Mouse (Mus musculus) neural tube, embryonic 13.5 days (tissue): Measurements from ENCODE around the gene Fbxo42. TPM values are rescaled to one million over a fixed set of nuclear protein-coding genes. Genes with fewer than 3 reads are reported as not detected.
A peak's percentile ranks its signal among the peaks of the same experiment; 100 is the strongest.

Experiments
- ATAC-seq: fragments of 200-750 bp; cut with Nextera tagmentation; 2 replicates; pipeline ENCODE4 v1.8.0; 2017; ENCODE audit warnings: low read depth, mild to moderate bottlenecking, moderate TSS enrichment, moderate library complexity
- H3K27ac ChIP-seq: fragments of 300-500 bp; sonication (generic); replicated peaks from 2 replicates; pipeline ENCODE4 v1.5.1; 2015; ENCODE audit warnings: moderate library complexity, mild to moderate bottlenecking, inconsistent platforms
- H3K27me3 ChIP-seq: fragments of 300-500 bp; sonication (generic); 2 replicates; pipeline ENCODE4 v1.6.1; 2015; ENCODE audit warnings: mild to moderate bottlenecking, inconsistent platforms
- H3K36me3 ChIP-seq: fragments of 300-500 bp; sonication (generic); 2 replicates; pipeline ENCODE4 v1.6.1; 2015; ENCODE audit warnings: mild to moderate bottlenecking, inconsistent platforms
- H3K4me1 ChIP-seq: fragments of 300-500 bp; sonication (generic); replicated peaks from 2 replicates; pipeline ENCODE4 v1.6.1; 2015; ENCODE audit warnings: inconsistent platforms
- H3K4me2 ChIP-seq: fragments of 300-500 bp; sonication (generic); 2 replicates; pipeline ENCODE4 v1.6.1; 2015; ENCODE audit warnings: inconsistent platforms, mild to moderate bottlenecking, moderate library complexity
- H3K4me3 ChIP-seq: fragments of 300-500 bp; sonication (generic); 2 replicates; pipeline ENCODE4 v1.5.1; 2015; ENCODE audit warnings: mild to moderate bottlenecking, inconsistent platforms
- H3K9ac ChIP-seq: fragments of 300-500 bp; sonication (generic); 2 replicates; pipeline ENCODE4 v1.6.1; 2015; ENCODE audit warnings: moderate library complexity, mild to moderate bottlenecking, inconsistent platforms
- H3K9me3 ChIP-seq: fragments of 300-500 bp; sonication (generic); 2 replicates; pipeline ENCODE4 v1.6.1; 2016; ENCODE audit warnings: inconsistent platforms
- WGBS: fragments of 180-500 bp; shearing (Covaris S2); methylation state at CpG from one replicate; pipeline ENCODE4 v1.1.7; 2015; 5-methylcytosine and 5-hydroxymethylcytosine counted together
- polyA plus RNA-seq: library from polyadenylated mRNA; unstranded; fragments of >200 nt; fragmentation: Nextera tagmentation; extraction: Ambion mirVana; gene quantifications from 2 replicates; pipeline ENCODE4 v1.2.1, GENCODE M21; 2015

The Fbxo42 gene
- polyA plus RNA-seq, 1 experiment from 2014 or later = 24.2 TPM

DNA sequence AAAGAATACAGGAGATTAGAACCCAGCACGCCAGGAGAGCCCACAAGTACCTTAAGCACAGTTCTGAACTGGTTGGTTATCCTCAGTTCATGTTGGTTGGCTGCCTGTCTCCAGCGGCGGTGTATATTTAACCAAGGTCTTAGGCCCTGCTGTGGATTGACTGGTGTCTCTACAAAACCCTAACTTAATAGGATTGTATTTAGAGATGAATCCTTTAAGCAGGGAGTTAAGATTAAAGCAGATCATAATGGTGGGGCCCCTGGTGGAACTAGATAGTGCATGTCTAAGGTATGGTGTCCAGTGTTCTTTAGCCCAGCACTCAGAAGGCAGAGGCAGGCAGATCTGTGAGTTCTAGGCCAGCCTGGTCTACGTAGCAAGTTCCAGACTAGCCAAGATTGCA lies 63.9 kb downstream of the Fbxo42 start:
- H3K36me3 ChIP-seq = 0 out of 2 replicates have a peak, but pooled peaks cover 6% of the 10 kb centered on the region
- no peak overlapping the region for H3K4me3 ChIP-seq
- H3K4me2 ChIP-seq = no peak overlapping the region
- no peak for ATAC-seq
- 94% methylated on average over 4 of the region's 4 CpGs for WGBS
- no peaks in the 10 kb centered on the region for H3K27me3 ChIP-seq
- no peak overlapping the region for H3K27ac ChIP-seq
- H3K9ac ChIP-seq = no peak overlapping the region
- H3K9me3 ChIP-seq = no peaks in the 10 kb centered on the region
- H3K4me1 ChIP-seq = peaks cover 25% of the 10 kb centered on the region

DNA sequence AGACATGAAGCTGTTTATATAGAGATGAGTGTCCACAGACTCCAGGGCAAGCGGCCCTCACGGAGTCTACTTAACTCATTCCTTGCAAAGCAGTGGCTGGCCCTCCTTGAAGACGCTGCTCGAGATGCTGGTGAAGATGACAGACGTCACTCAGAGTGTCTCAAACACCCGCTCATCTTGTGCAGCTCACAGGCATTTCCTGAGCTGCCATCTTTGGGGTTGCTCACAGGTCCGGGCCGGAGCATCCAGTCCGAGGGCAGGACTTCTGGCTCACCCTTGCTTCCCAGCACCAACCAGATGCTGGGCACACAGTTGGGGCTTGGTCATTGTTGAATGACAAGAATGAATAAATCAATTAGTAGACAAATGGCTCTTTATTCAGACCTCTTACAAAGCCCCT lies 65.2 kb downstream of the Fbxo42 start:
- H3K4me2 ChIP-seq = peak overlapping the region; percentile 86
- ATAC-seq = no peak

DNA sequence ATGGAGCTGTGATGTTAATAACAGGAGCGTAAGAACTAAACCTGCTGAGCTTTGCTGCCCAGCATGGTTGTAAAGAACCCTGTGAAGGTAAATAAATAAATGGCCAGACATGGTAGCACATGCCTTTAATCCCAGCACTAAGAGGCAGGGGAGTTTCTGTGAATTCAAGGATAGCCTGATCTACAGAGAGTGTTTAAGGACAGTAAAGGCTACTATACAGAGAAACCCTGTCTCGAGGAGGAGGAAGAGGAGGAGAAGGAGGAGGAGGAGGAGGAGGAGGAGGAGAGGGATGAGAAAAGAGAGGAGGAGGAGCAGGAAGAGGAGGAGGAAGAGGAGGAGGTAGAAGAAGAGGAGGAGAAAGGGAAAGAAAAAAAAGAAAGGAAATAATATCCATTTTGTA lies 65.6 kb downstream of the Fbxo42 start:
- WGBS = 25% methylated on average over 2 of the region's 2 CpGs
- peak overlapping the region; percentile 86 for H3K4me2 ChIP-seq
- 0 out of 2 replicates have a peak, but pooled peaks cover 3% of the 10 kb centered on the region for H3K36me3 ChIP-seq
- H3K4me1 ChIP-seq = peaks cover 25% of the 10 kb centered on the region
- H3K9me3 ChIP-seq = no peaks in the 10 kb centered on the region
- H3K27ac ChIP-seq = peak overlapping the region; percentile 70
- ATAC-seq = 0 out of 2 replicates have a peak, but pooled peaks have one; percentile 36
- peak overlapping the region; percentile 78 for H3K9ac ChIP-seq
- peak overlapping the region; percentile 59 for H3K4me3 ChIP-seq
- no peaks in the 10 kb centered on the region for H3K27me3 ChIP-seq

More for the DNA sequence above, 65.2 kb downstream of the Fbxo42 start:
- H3K36me3 ChIP-seq = no peaks in the 10 kb centered on the region
- no peaks in the 10 kb centered on the region for H3K9me3 ChIP-seq
- peaks cover 25% of the 10 kb centered on the region for H3K4me1 ChIP-seq
- peak overlapping the region; percentile 70 for H3K27ac ChIP-seq
- H3K4me3 ChIP-seq = no peak overlapping the region
- H3K9ac ChIP-seq = 0 out of 2 replicates have a peak overlapping the region, but pooled peaks have one; percentile 78
- no peaks in the 10 kb centered on the region for H3K27me3 ChIP-seq
- WGBS = 72% methylated on average over 9 of the region's 9 CpGs

DNA sequence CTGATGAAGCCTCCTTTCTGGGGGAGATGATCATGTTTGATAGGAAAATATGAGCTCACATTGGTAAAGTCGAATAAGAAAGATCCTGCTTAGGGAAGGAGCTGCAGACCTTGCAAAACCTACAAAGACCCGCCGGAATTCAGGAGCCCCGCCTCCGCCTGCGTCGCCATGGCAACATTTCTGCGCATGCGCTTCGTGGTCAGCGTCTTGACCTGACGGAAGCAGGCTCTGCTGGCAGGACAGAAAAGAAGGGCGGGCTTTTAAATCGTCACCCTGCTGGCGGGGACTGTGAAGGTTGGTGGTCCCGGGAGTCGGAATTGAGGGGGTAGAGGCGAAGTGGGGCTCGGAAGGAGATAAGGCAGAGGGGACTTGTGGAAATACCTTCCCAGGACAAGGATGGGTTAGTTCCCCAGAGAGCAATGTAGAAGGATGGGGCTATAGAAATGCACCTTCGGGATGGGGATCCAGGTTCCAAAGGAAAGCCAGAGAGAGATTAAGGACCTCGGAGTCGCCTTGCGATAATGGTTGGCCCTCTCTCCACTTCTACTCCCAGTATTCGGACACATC lies 66.1 kb downstream of the Fbxo42 start, which contains the start of gene Rsg1:
Rsg1 (plus strand) TSS at position 187 of the 567 bp plus-strand sequence.
- H3K4me3 ChIP-seq = peak within 1 kb of the TSS; percentile 59
- H3K9ac ChIP-seq = peak within 1 kb of the TSS; percentile 78
- no peaks in the 10 kb centered on the region for H3K9me3 ChIP-seq
- H3K4me1 ChIP-seq = peaks cover 25% of the 10 kb centered on the region
- 0 out of 2 replicates have a peak, but pooled peaks cover 6% of the 10 kb centered on the region for H3K36me3 ChIP-seq
- peak within 1 kb of the TSS; percentile 86 for H3K4me2 ChIP-seq
- ATAC-seq = peak; percentile 80
- peak within 1 kb of the TSS; percentile 70 for H3K27ac ChIP-seq
- no peaks in the 10 kb centered on the region for H3K27me3 ChIP-seq
- under 1% methylated on average over 24 of the region's 24 CpGs for WGBS

DNA sequence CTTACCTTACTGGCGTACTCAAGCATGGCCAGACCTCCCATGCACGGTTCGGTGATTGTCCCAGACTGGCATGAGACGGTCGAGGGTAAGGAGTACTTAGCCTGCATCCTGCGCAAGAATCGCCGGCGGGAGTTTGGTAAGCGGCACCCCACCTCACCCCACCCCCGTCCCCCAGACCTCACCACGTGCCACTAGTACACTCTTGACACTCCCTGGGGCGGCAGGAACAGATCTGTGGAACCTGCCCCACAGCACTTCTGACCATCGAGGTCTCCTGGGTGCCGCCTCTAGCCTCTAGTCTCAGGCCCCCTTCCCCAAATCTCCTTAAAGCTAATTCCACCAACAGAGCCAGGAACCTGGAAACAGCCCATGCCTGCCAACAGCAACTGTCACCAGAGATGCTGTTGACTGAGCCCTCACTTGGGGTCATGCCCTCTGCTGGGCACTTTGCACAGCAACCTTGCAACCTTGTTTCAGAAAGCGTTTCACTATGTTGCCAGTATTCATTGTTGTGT lies 66.7 kb downstream of the Fbxo42 start:
- peaks cover 25% of the 10 kb centered on the region for H3K4me1 ChIP-seq
- no peaks in the 10 kb centered on the region for H3K27me3 ChIP-seq
- 0 out of 2 replicates have a peak, but pooled peaks cover 6% of the 10 kb centered on the region for H3K36me3 ChIP-seq
- peak; percentile 59 for ATAC-seq
- peak overlapping the region; percentile 59 for H3K4me3 ChIP-seq
- H3K27ac ChIP-seq = no peak overlapping the region; the same call in 1 of the 2 replicates
- WGBS = under 1% methylated on average over 16 of the region's 16 CpGs
- peak overlapping the region; percentile 78 for H3K9ac ChIP-seq
- peak overlapping the region; percentile 86 for H3K4me2 ChIP-seq
- H3K9me3 ChIP-seq = no peaks in the 10 kb centered on the region

DNA sequence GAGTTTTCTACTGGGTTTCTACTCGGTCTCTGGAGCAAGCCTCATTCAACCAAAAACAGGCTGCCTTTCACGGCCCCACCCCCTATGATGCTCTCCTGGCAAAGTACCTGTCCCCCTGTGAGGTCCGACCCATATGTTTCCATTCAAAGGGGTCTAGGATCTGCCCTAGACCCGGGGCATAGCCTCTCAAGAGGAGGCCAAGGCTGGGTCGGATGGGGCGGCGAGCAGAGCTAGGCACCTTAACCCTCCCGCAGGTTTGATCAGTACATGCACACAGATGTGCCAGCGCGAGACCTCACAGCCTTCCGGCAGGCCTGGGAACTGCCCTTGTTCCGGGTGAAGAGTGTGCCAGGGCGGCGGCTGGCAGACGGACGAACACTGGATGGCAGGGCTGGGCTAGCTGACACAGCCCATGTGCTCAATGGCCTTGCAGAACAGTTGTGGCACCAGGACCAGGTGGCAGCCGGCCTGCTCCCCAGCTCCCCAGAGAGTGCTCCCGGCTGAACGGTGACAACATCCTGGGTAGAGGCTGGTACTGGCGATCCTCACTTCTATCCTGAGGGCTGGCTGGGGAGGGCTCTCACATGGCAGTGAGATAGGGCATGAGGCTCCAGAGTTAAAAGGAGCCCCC lies 72.0 kb downstream of the Fbxo42 start:
- H3K4me3 ChIP-seq = no peak overlapping the region
- no peak overlapping the region for H3K27ac ChIP-seq
- ATAC-seq = peak; percentile 65; the same call in 1 of the 2 replicates

DNA sequence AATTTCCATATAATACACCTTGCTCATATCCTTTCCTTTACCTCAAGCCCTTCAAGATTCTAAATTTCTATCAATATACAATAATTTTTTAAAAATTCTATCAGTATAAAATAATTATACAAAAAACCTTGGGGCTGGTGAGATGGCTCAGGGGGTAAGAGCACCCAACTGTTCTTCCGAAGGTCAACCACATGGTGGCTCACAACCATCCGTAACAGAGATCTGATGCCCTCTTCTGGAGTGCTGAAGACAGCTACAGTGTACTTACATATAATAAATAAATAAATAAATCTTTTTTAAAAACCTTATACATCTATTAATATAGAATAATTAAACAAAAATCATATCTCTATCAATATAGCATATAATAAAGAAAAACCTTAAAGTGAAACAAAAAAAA lies 74.1 kb downstream of the Fbxo42 start:
- Histone ChIP-seq H3K36me3 (peaks cover 19% of the 10 kb centered on the region), H3K27ac (no peak overlapping the region), H3K9me3 (no peaks in the 10 kb centered on the region), H3K4me2 (no peak overlapping the region), H3K4me1 (peaks cover 7% of the 10 kb centered on the region), H3K4me3 (no peak overlapping the region), H3K27me3 (no peaks in the 10 kb centered on the region), H3K9ac (no peak overlapping the region)
- WGBS = 71% methylated on average over 2 of the region's 2 CpGs
- no peak for ATAC-seq

More for the DNA sequence above, 72.0 kb downstream of the Fbxo42 start:
- Histone ChIP-seq H3K4me2 (no peak overlapping the region), H3K9ac (no peak overlapping the region), H3K4me1 (peaks cover 9% of the 10 kb centered on the region), H3K9me3 (no peaks in the 10 kb centered on the region), H3K36me3 (peaks cover 19% of the 10 kb centered on the region), H3K27me3 (no peaks in the 10 kb centered on the region)
- WGBS = 77% methylated on average over 20 of the region's 20 CpGs

DNA sequence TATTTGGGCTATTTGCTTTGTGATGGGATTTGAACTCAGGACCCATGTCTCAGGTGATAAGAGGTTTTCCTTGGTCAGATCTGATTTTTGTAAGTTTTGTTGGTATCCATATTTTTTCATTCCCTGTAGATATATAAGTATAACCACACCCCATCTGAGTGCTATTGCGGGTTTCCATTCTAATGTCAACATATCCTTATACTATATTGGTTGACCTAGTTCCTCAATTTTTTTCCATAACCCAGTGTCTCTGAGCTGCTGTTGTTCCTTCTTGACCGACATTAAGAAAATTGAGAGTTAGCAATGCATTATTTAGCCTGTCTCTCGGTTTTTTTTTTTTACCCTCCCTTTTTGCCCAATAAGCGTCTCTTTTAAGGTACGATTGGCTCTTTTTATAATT lies 75.0 kb downstream of the Fbxo42 start:
- H3K4me1 ChIP-seq = peaks cover 7% of the 10 kb centered on the region
- H3K27ac ChIP-seq = no peak overlapping the region
- no peak for ATAC-seq
- WGBS = 88% methylated on average over 5 of the region's 5 CpGs
- H3K4me3 ChIP-seq = no peak overlapping the region
- no peaks in the 10 kb centered on the region for H3K9me3 ChIP-seq
- H3K27me3 ChIP-seq = no peaks in the 10 kb centered on the region
- peaks cover 19% of the 10 kb centered on the region for H3K36me3 ChIP-seq
- no peak overlapping the region for H3K4me2 ChIP-seq
- H3K9ac ChIP-seq = no peak overlapping the region

DNA sequence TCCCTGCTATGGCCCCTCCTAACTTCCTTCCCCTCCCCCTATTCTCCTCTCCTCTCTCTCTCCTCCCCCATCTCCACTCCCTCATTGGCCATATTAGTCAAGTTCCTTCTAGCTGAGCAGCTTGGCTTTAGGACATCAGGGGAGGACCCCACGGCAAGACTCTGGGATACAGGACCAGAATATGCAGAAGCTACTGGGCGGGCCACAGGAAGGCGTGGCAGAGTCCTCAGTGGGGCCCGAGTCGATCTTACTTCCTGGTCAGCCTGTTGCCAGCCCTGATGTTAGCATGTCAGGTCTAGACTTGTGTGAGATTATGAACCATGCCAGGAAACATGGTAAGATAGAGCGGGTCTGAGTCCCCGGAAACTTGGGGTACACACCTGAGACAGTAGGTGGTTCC lies 81.0 kb downstream of the Fbxo42 start:
- no peaks in the 10 kb centered on the region for H3K4me1 ChIP-seq
- H3K4me3 ChIP-seq = no peak overlapping the region
- WGBS = 90% methylated on average over 7 of the region's 7 CpGs

DNA sequence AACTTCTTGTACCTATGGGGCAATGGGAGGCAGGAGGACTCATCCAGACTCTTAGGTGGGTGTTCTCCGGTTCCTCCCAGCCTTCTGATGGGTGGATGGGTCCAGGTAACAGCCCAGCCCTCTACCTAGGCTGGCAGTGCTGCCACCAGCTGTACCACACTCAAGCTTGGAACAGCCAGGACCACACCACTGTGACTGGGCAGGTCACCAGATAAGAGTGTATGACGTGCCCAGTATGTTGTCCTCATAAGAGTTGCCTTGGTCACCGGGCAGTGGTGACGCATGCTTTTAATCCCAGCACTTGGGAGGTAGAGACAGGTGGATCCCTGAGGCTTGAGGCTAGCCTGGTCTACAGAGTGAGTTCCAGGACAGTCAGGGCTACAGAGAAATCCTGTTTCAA lies 85.5 kb downstream of the Fbxo42 start:
- H3K4me3 ChIP-seq = no peak overlapping the region
- 88% methylated on average over 4 of the region's 4 CpGs for WGBS
- H3K36me3 ChIP-seq = no peaks in the 10 kb centered on the region
- no peak for ATAC-seq
- H3K27me3 ChIP-seq = peaks cover 19% of the 10 kb centered on the region
- H3K9ac ChIP-seq = no peak overlapping the region
- H3K4me2 ChIP-seq = no peak overlapping the region
- H3K27ac ChIP-seq = no peak overlapping the region
- no peaks in the 10 kb centered on the region for H3K4me1 ChIP-seq
- H3K9me3 ChIP-seq = no peaks in the 10 kb centered on the region

More for the DNA sequence above, 81.0 kb downstream of the Fbxo42 start:
- no peak overlapping the region for H3K27ac ChIP-seq
- no peaks in the 10 kb centered on the region for H3K36me3 ChIP-seq
- no peak overlapping the region for H3K4me2 ChIP-seq
- no peaks in the 10 kb centered on the region for H3K27me3 ChIP-seq
- no peak for ATAC-seq
- no peaks in the 10 kb centered on the region for H3K9me3 ChIP-seq
- no peak overlapping the region for H3K9ac ChIP-seq

DNA sequence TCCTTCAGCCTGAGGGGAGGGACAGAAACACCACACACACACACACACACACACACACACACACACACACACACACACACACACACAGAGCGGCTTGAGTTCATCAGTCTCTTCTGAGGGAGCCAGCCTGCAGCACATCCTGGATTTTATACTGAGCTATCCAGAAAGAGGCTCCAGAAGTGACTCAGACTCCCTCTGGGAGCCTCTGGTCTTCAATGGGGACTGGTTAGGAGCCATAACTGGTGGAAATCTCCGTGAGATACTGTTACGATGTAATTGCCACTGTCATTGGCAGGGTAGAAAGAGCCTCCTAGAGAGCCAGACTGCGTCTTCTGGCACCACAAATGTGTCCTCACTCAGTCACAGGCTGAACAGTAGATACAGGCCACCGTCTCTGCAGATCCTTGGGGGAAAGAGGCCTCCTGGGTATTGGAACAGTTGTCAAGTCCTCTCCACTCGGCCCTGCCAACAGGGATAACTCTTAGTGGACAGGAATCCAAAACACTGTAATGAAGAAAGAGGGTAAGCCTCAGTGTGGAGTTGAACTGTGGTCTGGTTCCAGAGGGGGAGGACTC lies 87.9 kb downstream of the Fbxo42 start:
- peaks cover 42% of the 10 kb centered on the region for H3K27me3 ChIP-seq
- no peak overlapping the region for H3K27ac ChIP-seq
- 53% methylated on average over 6 of the region's 6 CpGs for WGBS
- H3K4me1 ChIP-seq = peaks cover 24% of the 10 kb centered on the region
- no peaks in the 10 kb centered on the region for H3K36me3 ChIP-seq
- H3K9me3 ChIP-seq = no peaks in the 10 kb centered on the region
- ATAC-seq = no peak
- no peak overlapping the region for H3K4me2 ChIP-seq
- H3K4me3 ChIP-seq = no peak overlapping the region
- no peak overlapping the region for H3K9ac ChIP-seq

DNA sequence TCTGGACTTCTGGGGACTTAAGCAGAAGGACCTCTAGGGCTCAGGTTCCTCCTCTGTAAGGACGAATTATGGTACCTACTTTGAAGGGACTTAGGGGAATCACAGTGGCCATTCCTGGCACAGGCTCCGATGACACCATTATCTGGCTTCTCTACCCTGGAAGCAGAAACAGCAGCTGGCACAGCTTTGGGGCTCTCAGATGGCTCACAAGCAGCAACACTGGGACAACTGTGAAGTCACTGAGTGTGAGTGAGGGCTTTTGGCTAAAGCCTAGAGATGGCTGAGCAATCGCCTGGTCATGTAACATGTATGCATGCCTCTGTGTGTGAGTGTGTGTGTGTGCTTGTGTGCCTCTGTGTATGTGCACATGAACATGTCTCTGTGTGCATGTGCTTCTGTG lies 89.1 kb downstream of the Fbxo42 start:
- Histone ChIP-seq H3K9ac (no peak overlapping the region), H3K9me3 (no peaks in the 10 kb centered on the region), H3K36me3 (no peaks in the 10 kb centered on the region), H3K27ac (no peak overlapping the region), H3K27me3 (peaks cover 55% of the 10 kb centered on the region), H3K4me2 (no peak overlapping the region), H3K4me1 (peaks cover 31% of the 10 kb centered on the region), H3K4me3 (no peak overlapping the region)
- 79% methylated on average over 3 of the region's 3 CpGs for WGBS
- ATAC-seq = no peak
